In the genomic region with DNA sequence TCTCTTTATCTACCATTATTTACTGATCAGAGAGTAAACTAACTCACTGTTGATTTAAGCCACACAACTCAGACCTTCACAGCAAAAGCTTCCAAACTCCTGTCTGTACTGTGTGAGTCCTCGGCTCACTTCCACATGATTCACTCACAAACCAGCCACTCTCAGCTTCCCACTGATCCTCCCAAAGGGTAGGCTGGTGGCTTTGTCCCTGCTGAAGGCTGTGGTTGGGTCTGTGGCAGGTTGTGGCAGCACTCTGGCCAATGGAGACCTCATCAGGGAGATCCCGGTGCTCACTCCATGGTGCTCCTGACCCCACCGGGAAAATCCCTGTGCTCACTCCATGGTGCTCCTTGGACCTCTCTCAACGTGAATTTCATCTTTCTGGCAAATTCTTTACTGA, we compare ENCODE assay signal across 14 mouse cellular contexts.
DNase-seq lines count a peak whose midpoint lies in the region; ATAC-seq lines count a peak whose summit lies in the region.
"Had no signal": no experiment of that assay in that cellular context is flagged by ENCODE, and none has a peak within 500 bp of the region (broad histone marks: within the 10 kb centered on the region; RNA-seq: fewer than 3 reads in every experiment).

No protein-coding gene starts in this region.

- ATAC-seq in heart, embryonic 13.5 days (ENCODE audit: extremely low read depth, insufficient number of reproducible peaks, low FRiP score, low TSS enrichment) = no peak
- no peak for ATAC-seq in limb, embryonic 13.5 days (ENCODE audit: low FRiP score, low read depth)
- no peak for ATAC-seq in cerebellum, adult (ENCODE audit: insufficient number of reproducible peaks, low FRiP score, low TSS enrichment)
- ATAC-seq: forebrain, embryonic 13.5 days had no signal

- whole genome bisulfite sequencing in heart, embryonic 13.5 days = 75% methylated on average over 4 of the region's 4 CpGs
- 57% methylated on average over 4 of the region's 4 CpGs for WGBS in limb, embryonic 13.5 days

- DNase-seq in heart, adult 9 months (ENCODE audit: low spot score in 2 of 2) = no peak
- peak; percentile 16 for DNase-seq in 3134 (ENCODE audit: extremely low read depth, insufficient read length, low spot score)
- peak; percentile 42 for DNase-seq in adrenal gland, postnatal 14 days
- DNase-seq in testis, postnatal 10 days (ENCODE audit: low spot score) = no peak
- DNase-seq: cerebellum, adult 9-10 months; gastrocnemius, postnatal 36 days; thymus, adult 18-20 months had no signal

- H3K9me3 ChIP-seq in heart, embryonic 13.5 days = no peaks in the 10 kb centered on the region
- no peaks in the 10 kb centered on the region for H3K9me3 ChIP-seq in limb, embryonic 13.5 days
- H3K9me3 ChIP-seq: forebrain, embryonic 13.5 days; midbrain, embryonic 12.5 days had no signal

- peak overlapping the region; percentile 91 for H3K27ac ChIP-seq in heart, embryonic 13.5 days (replicated peaks)
- H3K27ac ChIP-seq in limb, embryonic 13.5 days = peak overlapping the region; percentile 88
- H3K27ac ChIP-seq: forebrain, embryonic 13.5 days; hindbrain, postnatal 0 days; liver, embryonic 14.5 days; midbrain, embryonic 12.5 days had no signal

- H3K4me2 ChIP-seq in heart, embryonic 13.5 days = no peak overlapping the region
- H3K4me2 ChIP-seq in limb, embryonic 13.5 days (replicated peaks) = no peak overlapping the region
- H3K4me2 ChIP-seq: forebrain, embryonic 13.5 days; midbrain, embryonic 12.5 days had no signal

- H3K9ac ChIP-seq in heart, embryonic 13.5 days = no peak overlapping the region
- H3K9ac ChIP-seq in limb, embryonic 13.5 days = no peak overlapping the region
- H3K9ac ChIP-seq: forebrain, embryonic 13.5 days; liver, embryonic 14.5 days; midbrain, embryonic 12.5 days had no signal

- no peak overlapping the region for H3K4me3 ChIP-seq in heart, embryonic 13.5 days
- no peak overlapping the region for H3K4me3 ChIP-seq in limb, embryonic 13.5 days
- H3K4me3 ChIP-seq: forebrain, embryonic 13.5 days; midbrain, embryonic 12.5 days had no signal

- no peaks in the 10 kb centered on the region for H3K27me3 ChIP-seq in heart, embryonic 13.5 days (replicated peaks)
- H3K27me3 ChIP-seq in limb, embryonic 13.5 days = no peaks in the 10 kb centered on the region
- H3K27me3 ChIP-seq: forebrain, embryonic 13.5 days had no signal

- no peaks in the 10 kb centered on the region for H3K36me3 ChIP-seq in heart, embryonic 13.5 days
- H3K36me3 ChIP-seq in limb, embryonic 13.5 days = no peaks in the 10 kb centered on the region
- H3K36me3 ChIP-seq: midbrain, embryonic 12.5 days had no signal

- peaks cover 17% of the 10 kb centered on the region for H3K4me1 ChIP-seq in heart, embryonic 13.5 days
- peaks cover 58% of the 10 kb centered on the region for H3K4me1 ChIP-seq in limb, embryonic 13.5 days

Comparison
In these comparisons a context has a peak if more than half of its experiments do, and no peak if none do; other contexts are left out.
1. DNase-seq: peak in 3134 (single experiment) and adrenal gland, postnatal 14 days (single experiment); none in heart, adult 9 months (0 of 2) and testis, postnatal 10 days (single experiment).